Mouse (Mus musculus): ENCODE results near the gene Sftpa1.

Sftpa1 gene

GRCm38 (mm10) chr14:41131540-41131939 is at the start of gene Sftpa1:
Gene Sftpa1 (plus strand): TSS chr14:41131782.
- in situ Hi-C loops (cut with MboI, MseI), result no loop called here

- in situ Hi-C loops (cut with MboI, MseI), result loop anchor here in 1 of 2 experiments (25.0 kb wide), 1 partner anchor 1270 kb away; no protein-coding TSS in a partner anchor
Observed at GRCm38 (mm10) chr14:41082408-41082807, 49.2 kb upstream of the Sftpa1 start.

GRCm38 (mm10) chr14:41087509-41087908 is 44.1 kb upstream of the Sftpa1 start:
- in situ Hi-C loops (cut with MboI, MseI), result loop anchor here in 1 of 2 experiments (25.0 kb wide), 1 partner anchor 1275 kb away; no protein-coding TSS in a partner anchor

- in situ Hi-C loops (cut with MboI, MseI), result loop anchor here in 1 of 2 experiments (25.0 kb wide), 1 partner anchor 1278 kb away; no protein-coding TSS in a partner anchor
Observed at GRCm38 (mm10) chr14:41090777-41091176, 40.8 kb upstream of the Sftpa1 start.

GRCm38 (mm10) chr14:41094114-41094513 is 37.5 kb upstream of the Sftpa1 start:
- in situ Hi-C loops (cut with MboI, MseI), result loop anchor here in 1 of 2 experiments (25.0 kb wide), 1 partner anchor 1282 kb away; no protein-coding TSS in a partner anchor

GRCm38 (mm10) chr14:41096296-41096860 is 35.2 kb upstream of the Sftpa1 start:
- in situ Hi-C loops (cut with MboI, MseI), result loop anchor here in 1 of 2 experiments (25.0 kb wide), 1 partner anchor 1284 kb away; no protein-coding TSS in a partner anchor

- in situ Hi-C loops (cut with MboI, MseI), result loop anchor here in 1 of 2 experiments (25.0 kb wide), 1 partner anchor 1286 kb away; no protein-coding TSS in a partner anchor
Observed at GRCm38 (mm10) chr14:41098726-41099125, 32.9 kb upstream of the Sftpa1 start.

GRCm38 (mm10) chr14:41100712-41101111 is 30.9 kb upstream of the Sftpa1 start:
- in situ Hi-C loops (cut with MboI, MseI), result loop anchor here in 1 of 2 experiments (25.0 kb wide), 1 partner anchor 1887 kb away; the partner anchor contains the start of gene Gm8082

- in situ Hi-C loops (cut with MboI, MseI), result loop anchor here in 1 of 2 experiments (25.0 kb wide), 1 partner anchor 1886 kb away; the partner anchor contains the start of gene Gm8082
Observed at GRCm38 (mm10) chr14:41101242-41101641, 30.3 kb upstream of the Sftpa1 start.

- in situ Hi-C loops (cut with MboI, MseI), result loop anchor here in 1 of 2 experiments (25.0 kb wide), 1 partner anchor 1885 kb away; the partner anchor contains the start of gene Gm8082
Observed at GRCm38 (mm10) chr14:41102269-41102668, 29.3 kb upstream of the Sftpa1 start.

- in situ Hi-C loops (cut with MboI, MseI), result loop anchor here in 1 of 2 experiments (25.0 kb wide), 1 partner anchor 1882 kb away; the partner anchor contains the start of gene Gm8082
Observed at GRCm38 (mm10) chr14:41104853-41105444, 26.6 kb upstream of the Sftpa1 start, which contains the start of gene Mat1a. Gene Mat1a (plus strand): TSS chr14:41105035.

- in situ Hi-C loops (cut with MboI, MseI), result loop anchor here in 1 of 2 experiments (25.0 kb wide), 1 partner anchor 1876 kb away; the partner anchor contains the start of gene Gm8082
Observed at GRCm38 (mm10) chr14:41111031-41111668, 20.4 kb upstream of the Sftpa1 start.

- in situ Hi-C loops (cut with MboI, MseI), result loop anchor here in 1 of 2 experiments (25.0 kb wide), 1 partner anchor 1874 kb away; the partner anchor contains the start of gene Gm8082
Observed at GRCm38 (mm10) chr14:41112944-41113343, 18.6 kb upstream of the Sftpa1 start.

GRCm38 (mm10) chr14:41116271-41116670 is 15.3 kb upstream of the Sftpa1 start:
- in situ Hi-C loops (cut with MboI, MseI), result loop anchor here in 1 of 2 experiments (25.0 kb wide), 1 partner anchor 1871 kb away; the partner anchor contains the start of gene Gm8082

- in situ Hi-C loops (cut with MboI, MseI), result loop anchor here in 1 of 2 experiments (25.0 kb wide), 1 partner anchor 1863 kb away; the partner anchor contains the start of gene Gm8082
Observed at GRCm38 (mm10) chr14:41124683-41125082, 6.9 kb upstream of the Sftpa1 start.

- in situ Hi-C loops (cut with MboI, MseI), result no loop called here
Observed at GRCm38 (mm10) chr14:41127997-41128396, 3.6 kb upstream of the Sftpa1 start.

- in situ Hi-C loops (cut with MboI, MseI), result no loop called here
Observed at GRCm38 (mm10) chr14:41137006-41137405, 5.4 kb downstream of the Sftpa1 start.

GRCm38 (mm10) chr14:41140686-41141085 is 9.1 kb downstream of the Sftpa1 start:
- in situ Hi-C loops (cut with MboI, MseI), result no loop called here

- in situ Hi-C loops (cut with MboI, MseI), result no loop called here
Observed at GRCm38 (mm10) chr14:41146035-41146434, 14.5 kb downstream of the Sftpa1 start.

GRCm38 (mm10) chr14:41146922-41147321 is 15.3 kb downstream of the Sftpa1 start:
- in situ Hi-C loops (cut with MboI, MseI), result no loop called here

GRCm38 (mm10) chr14:41147356-41147755 is 15.8 kb downstream of the Sftpa1 start:
- in situ Hi-C loops (cut with MboI, MseI), result no loop called here
